Mouse (Mus musculus) neural tube, embryonic 11.5 days (tissue): ENCODE measurements around the gene Chic1. TPM values are rescaled to one million over a fixed set of nuclear protein-coding genes. Genes with fewer than 3 reads are reported as not detected.
A peak's percentile ranks its signal among the peaks of the same experiment; 100 is the strongest.

Experiments used
- ATAC-seq: fragments of 200-750 bp; cut with Nextera tagmentation; 2 replicates; pipeline ENCODE4 v1.8.0; 2017; ENCODE audit warnings: moderate number of reproducible peaks, mild to moderate bottlenecking, moderate TSS enrichment, moderate library complexity; ENCODE audit not compliant: insufficient read depth, low FRiP score, low TSS enrichment
- DNase-seq: peaks from one replicate; pipeline ENCODE4 v3.0.0-alpha.2; 2015; ENCODE audit warnings: low spot score
- H3K27ac ChIP-seq: fragments of 300-500 bp; sonication (generic); 2 replicates; pipeline ENCODE4 v1.5.1; 2014; ENCODE audit warnings: low read depth, mild to moderate bottlenecking, low read length
- H3K27me3 ChIP-seq: fragments of 300-500 bp; sonication (generic); 2 replicates; pipeline ENCODE4 v1.6.1; 2014; ENCODE audit warnings: mild to moderate bottlenecking, low read length, mixed read lengths; ENCODE audit not compliant: control insufficient read depth, insufficient read depth
- H3K36me3 ChIP-seq: fragments of 300-500 bp; sonication (generic); 2 replicates; pipeline ENCODE4 v1.6.1; 2014; ENCODE audit warnings: mild to moderate bottlenecking, low read length, moderate library complexity, mixed read lengths; ENCODE audit not compliant: control insufficient read depth, insufficient read depth
- H3K4me1 ChIP-seq: fragments of 300-500 bp; sonication (generic); 2 replicates; pipeline ENCODE4 v1.6.1; 2014; ENCODE audit warnings: low read length, mixed read lengths; ENCODE audit not compliant: control insufficient read depth, insufficient read depth
- H3K4me2 ChIP-seq: fragments of 300-500 bp; sonication (generic); 2 replicates; pipeline ENCODE4 v1.6.1; 2014; ENCODE audit warnings: low read depth, mild to moderate bottlenecking, moderate library complexity
- H3K4me3 ChIP-seq: fragments of 300-500 bp; sonication (generic); 2 replicates; pipeline ENCODE4 v1.5.1; 2014; ENCODE audit warnings: low read depth, low read length
- H3K9ac ChIP-seq: fragments of 300-500 bp; sonication (generic); 2 replicates; pipeline ENCODE4 v1.6.1; 2014; ENCODE audit warnings: mild to moderate bottlenecking, low read length
- H3K9me3 ChIP-seq: fragments of 300-500 bp; sonication (generic); 2 replicates; pipeline ENCODE4 v1.6.1; 2016; ENCODE audit warnings: low read length; ENCODE audit not compliant: control insufficient read depth
- WGBS: fragments of 180-500 bp; shearing (Covaris S2); extraction: QIAGEN DNeasy Blood & Tissue Kit; methylation state at CpG from one replicate; pipeline ENCODE4 v1.1.7; 2014; 5-methylcytosine and 5-hydroxymethylcytosine counted together
- polyA plus RNA-seq: library from polyadenylated mRNA; unstranded; fragments of >200 nt; fragmentation: Nextera tagmentation; extraction: Ambion mirVana; gene quantifications from 2 replicates; pipeline ENCODE4 v1.2.1, GENCODE M21; 2014

Chic1 gene
- polyA plus RNA-seq, 1 experiment from 2014 or later = 5.3 TPM

DNA sequence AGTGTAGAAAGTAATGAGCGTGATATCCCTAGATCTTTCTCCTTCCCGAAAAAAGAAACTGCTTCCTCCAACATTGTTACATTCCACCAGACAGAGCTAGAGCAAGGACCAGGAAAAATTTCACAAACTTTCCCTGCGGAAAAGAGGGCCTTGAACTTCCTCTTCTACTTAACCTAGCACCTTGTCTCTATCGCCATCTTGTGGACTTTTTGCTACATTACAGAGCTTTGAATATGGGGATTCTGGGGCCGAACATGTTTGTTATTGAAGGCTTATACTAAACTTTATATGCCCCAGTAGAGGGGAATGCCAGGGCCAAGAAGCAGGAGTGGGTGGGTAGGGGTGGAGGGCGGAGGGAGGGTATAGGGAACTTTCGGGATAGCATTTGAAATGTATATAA lies 87.5 kb downstream of the Chic1 start:
- Histone ChIP-seq H3K9ac (no peak overlapping the region), H3K4me3 (no peak overlapping the region), H3K36me3 (no peaks in the 10 kb centered on the region), H3K27me3 (peaks cover 31% of the 10 kb centered on the region), H3K9me3 (no peaks in the 10 kb centered on the region), H3K4me2 (no peak overlapping the region), H3K4me1 (no peaks in the 10 kb centered on the region), H3K27ac (no peak overlapping the region)
- WGBS = 35% methylated on average over 7 of the region's 7 CpGs
- no peak for ATAC-seq
- DNase-seq = peak; percentile 21

Other genes with a start within 250 kb of the Chic1 start
- gene Nap1l2, start 169.8 kb upstream of the Chic1 start, polyA plus RNA-seq = 23.3 and 25.5 TPM in 2 replicates
- gene Cdx4, start 35.1 kb upstream of the Chic1 start, polyA plus RNA-seq = not detected in 2 replicates
- gene Tsx, start 58.0 kb downstream of the Chic1 start, polyA plus RNA-seq = 0.29 and 0.82 TPM in 2 replicates
- gene Gm26992, start 65.5 kb downstream of the Chic1 start, polyA plus RNA-seq = not detected in 2 replicates